Mouse (Mus musculus) gastrocnemius, adult 18-20 months (tissue): ENCODE data around the gene Tedc2. TPM values are rescaled to one million over a fixed set of nuclear protein-coding genes. Genes with fewer than 3 reads are reported as not detected.
A peak's percentile ranks its signal among the peaks of the same experiment; 100 is the strongest.

Experiments
- DNase-seq: peaks from one replicate; pipeline ENCODE4 v3.0.0; 2021; ENCODE audit warnings: low spot score
- long read RNA-seq, 2 experiments: library from polyadenylated mRNA; stranded (forward); transcript quantifications; one replicate each; pipeline ENCODE4 v2.0.0; 2021
- total RNA-seq, 2 experiments: library from RNA; stranded (reverse); gene quantifications; 2 replicates each; pipeline ENCODE4 v1.2.3; 2021

Tedc2 gene
- 1 to 10 TPM; 1.2 to 1.5 TPM for total RNA-seq
- long read RNA-seq, experiment 1, partial matches to known transcripts: 0 of 4 reads
- long read RNA-seq, experiment 1, other reads (novel, unspliced or antisense): 2 of 4 reads
- long read RNA-seq, experiment 2, partial matches to known transcripts: 1 of 4 reads
- long read RNA-seq, experiment 2, other reads (novel, unspliced or antisense): 1 of 4 reads

- peak; percentile 97 for DNase-seq
Observed at GRCm38 (mm10) chr17:24220435-24221411, at the start of gene Tedc2. Gene Tedc2 (minus strand): TSS chr17:24220851.

- DNase-seq: no peak
Observed at GRCm38 (mm10) chr17:24267133-24267532, 46.5 kb upstream of the Tedc2 start.

GRCm38 (mm10) chr17:24264766-24265165, 44.1 kb upstream of the Tedc2 start:
- DNase-seq: no peak

- DNase-seq: no peak
Observed at GRCm38 (mm10) chr17:24260516-24260915, 39.9 kb upstream of the Tedc2 start.

- DNase-seq: no peak
Observed at GRCm38 (mm10) chr17:24259702-24260101, 39.1 kb upstream of the Tedc2 start.

- no peak for DNase-seq
Observed at GRCm38 (mm10) chr17:24258981-24259380, 38.3 kb upstream of the Tedc2 start.

- DNase-seq: no peak
Observed at GRCm38 (mm10) chr17:24252329-24252728, 31.7 kb upstream of the Tedc2 start.

GRCm38 (mm10) chr17:24251320-24252069, 30.8 kb upstream of the Tedc2 start, which contains the start of gene Ccnf:
Gene Ccnf (minus strand): TSS chr17:24251484.
- peak; percentile 98 for DNase-seq

GRCm38 (mm10) chr17:24250988-24251319, 30.3 kb upstream of the Tedc2 start:
- DNase-seq: no peak

- DNase-seq: no peak
Observed at GRCm38 (mm10) chr17:24248641-24249040, 28.0 kb upstream of the Tedc2 start.

- no peak for DNase-seq
Observed at GRCm38 (mm10) chr17:24244061-24244460, 23.4 kb upstream of the Tedc2 start.

GRCm38 (mm10) chr17:24243311-24243969, 22.8 kb upstream of the Tedc2 start:
- no peak for DNase-seq

- DNase-seq: no peak
Observed at GRCm38 (mm10) chr17:24236921-24237320, 16.3 kb upstream of the Tedc2 start.

- DNase-seq: no peak
Observed at GRCm38 (mm10) chr17:24236479-24236878, 15.8 kb upstream of the Tedc2 start.

GRCm38 (mm10) chr17:24227941-24228340, 7.3 kb upstream of the Tedc2 start:
- DNase-seq: no peak

- DNase-seq: no peak
Observed at GRCm38 (mm10) chr17:24226721-24227120, 6.1 kb upstream of the Tedc2 start.

- DNase-seq: no peak
Observed at GRCm38 (mm10) chr17:24225851-24226250, 5.2 kb upstream of the Tedc2 start.

- DNase-seq: no peak
Observed at GRCm38 (mm10) chr17:24224741-24225140, 4.1 kb upstream of the Tedc2 start.

- peak; percentile 25 for DNase-seq
Observed at GRCm38 (mm10) chr17:24223513-24223912, 2.9 kb upstream of the Tedc2 start.

GRCm38 (mm10) chr17:24222653-24223052, 2.0 kb upstream of the Tedc2 start:
- DNase-seq: no peak

GRCm38 (mm10) chr17:24216836-24217235, 3.8 kb downstream of the Tedc2 start:
- no peak for DNase-seq
